Mouse (Mus musculus) midbrain, embryonic 11.5 days (tissue): ENCODE results near the gene Prm3. TPM values are rescaled to one million over a fixed set of nuclear protein-coding genes. Genes with fewer than 3 reads are reported as not detected.

ENCODE experiments used
- ATAC-seq: fragments of 200-750 bp; cut with Nextera tagmentation; 2 replicates; pipeline ENCODE4 v1.8.0; 2017; ENCODE audit warnings: moderate TSS enrichment, moderate library complexity; ENCODE audit not compliant: low FRiP score
- DNase-seq: peaks from one replicate; pipeline ENCODE4 v3.0.0; 2015; ENCODE audit warnings: low spot score; ENCODE audit errors: missing footprints
- H3K27ac ChIP-seq: fragments of 300-500 bp; sonication (generic); 2 replicates; pipeline ENCODE4 v1.5.1; 2014; ENCODE audit warnings: low read depth, low read length
- H3K27me3 ChIP-seq: fragments of 300-500 bp; sonication (generic); 2 replicates; pipeline ENCODE4 v1.6.1; 2014; ENCODE audit warnings: mild to moderate bottlenecking, low read length, moderate library complexity, mixed read lengths; ENCODE audit not compliant: control insufficient read depth, insufficient read depth
- H3K36me3 ChIP-seq: fragments of 300-500 bp; sonication (generic); 2 replicates; pipeline ENCODE4 v1.6.1; 2014; ENCODE audit warnings: mild to moderate bottlenecking, low read length, moderate library complexity, mixed read lengths; ENCODE audit not compliant: control insufficient read depth, insufficient read depth
- H3K4me1 ChIP-seq: fragments of 300-500 bp; sonication (generic); 2 replicates; pipeline ENCODE4 v1.6.1; 2014; ENCODE audit warnings: low read length; ENCODE audit not compliant: control insufficient read depth, insufficient read depth
- H3K4me2 ChIP-seq: fragments of 300-500 bp; sonication (generic); 2 replicates; pipeline ENCODE4 v1.6.1; 2014; ENCODE audit warnings: mild to moderate bottlenecking, moderate library complexity
- H3K4me3 ChIP-seq: fragments of 300-500 bp; sonication (generic); 2 replicates; pipeline ENCODE4 v1.5.1; 2014; ENCODE audit warnings: low read depth, low read length
- H3K9ac ChIP-seq: fragments of 300-500 bp; sonication (generic); 2 replicates; pipeline ENCODE4 v1.6.1; 2014; ENCODE audit warnings: low read length
- H3K9me3 ChIP-seq: fragments of 300-500 bp; sonication (generic); 2 replicates; pipeline ENCODE4 v1.6.1; 2016; ENCODE audit warnings: low read length; ENCODE audit not compliant: control insufficient read depth
- WGBS: fragments of 180-500 bp; shearing (Covaris S2); extraction: QIAGEN DNeasy Blood & Tissue Kit; methylation state at CpG from one replicate; pipeline ENCODE4 v1.1.7; 2014; 5-methylcytosine and 5-hydroxymethylcytosine counted together
- polyA plus RNA-seq: library from polyadenylated mRNA; unstranded; fragments of >200 nt; fragmentation: Nextera tagmentation; extraction: Ambion mirVana; gene quantifications from 2 replicates; pipeline ENCODE4 v1.2.1, GENCODE M21; 2014

Prm3 gene
- polyA plus RNA-seq, 1 experiment from 2014 or later, result not detected

DNA sequence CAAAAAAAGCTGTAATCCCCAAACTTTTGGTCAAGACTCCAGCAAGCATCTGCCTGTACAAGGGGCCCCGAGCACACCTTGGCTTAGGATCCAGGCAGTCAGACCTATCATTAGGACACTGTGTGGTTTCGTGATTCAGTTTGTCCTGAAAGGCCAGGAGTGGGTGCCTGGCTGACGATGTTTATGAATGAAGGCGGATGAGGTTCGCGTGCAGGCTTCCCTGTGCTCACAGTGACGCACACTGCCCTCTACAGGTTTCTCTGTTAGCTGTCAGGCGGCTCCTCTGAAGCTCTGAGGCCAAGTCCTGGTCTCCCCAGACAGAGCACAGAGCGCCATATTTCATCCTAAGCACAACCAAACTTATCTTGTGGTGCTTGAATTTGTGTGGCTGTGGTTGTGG, 4.4 kb downstream of the Prm3 start:
- H3K4me1 ChIP-seq, result peaks cover 10% of the 10 kb centered on the region
- H3K9me3 ChIP-seq, result no peaks in the 10 kb centered on the region
- peak overlapping the region; percentile 99 for H3K4me2 ChIP-seq
- ATAC-seq, result peak; percentile 36
- H3K36me3 ChIP-seq, result no peaks in the 10 kb centered on the region
- no peak overlapping the region; the same call in 1 of the 2 replicates for H3K27ac ChIP-seq
- H3K27me3 ChIP-seq, result peaks cover 15% of the 10 kb centered on the region
- H3K4me3 ChIP-seq, result peak overlapping the region; percentile 71
- H3K9ac ChIP-seq, result peak overlapping the region; percentile 76
- 2% methylated on average over 9 of the region's 9 CpGs for WGBS
- peak; percentile 97 for DNase-seq

DNA sequence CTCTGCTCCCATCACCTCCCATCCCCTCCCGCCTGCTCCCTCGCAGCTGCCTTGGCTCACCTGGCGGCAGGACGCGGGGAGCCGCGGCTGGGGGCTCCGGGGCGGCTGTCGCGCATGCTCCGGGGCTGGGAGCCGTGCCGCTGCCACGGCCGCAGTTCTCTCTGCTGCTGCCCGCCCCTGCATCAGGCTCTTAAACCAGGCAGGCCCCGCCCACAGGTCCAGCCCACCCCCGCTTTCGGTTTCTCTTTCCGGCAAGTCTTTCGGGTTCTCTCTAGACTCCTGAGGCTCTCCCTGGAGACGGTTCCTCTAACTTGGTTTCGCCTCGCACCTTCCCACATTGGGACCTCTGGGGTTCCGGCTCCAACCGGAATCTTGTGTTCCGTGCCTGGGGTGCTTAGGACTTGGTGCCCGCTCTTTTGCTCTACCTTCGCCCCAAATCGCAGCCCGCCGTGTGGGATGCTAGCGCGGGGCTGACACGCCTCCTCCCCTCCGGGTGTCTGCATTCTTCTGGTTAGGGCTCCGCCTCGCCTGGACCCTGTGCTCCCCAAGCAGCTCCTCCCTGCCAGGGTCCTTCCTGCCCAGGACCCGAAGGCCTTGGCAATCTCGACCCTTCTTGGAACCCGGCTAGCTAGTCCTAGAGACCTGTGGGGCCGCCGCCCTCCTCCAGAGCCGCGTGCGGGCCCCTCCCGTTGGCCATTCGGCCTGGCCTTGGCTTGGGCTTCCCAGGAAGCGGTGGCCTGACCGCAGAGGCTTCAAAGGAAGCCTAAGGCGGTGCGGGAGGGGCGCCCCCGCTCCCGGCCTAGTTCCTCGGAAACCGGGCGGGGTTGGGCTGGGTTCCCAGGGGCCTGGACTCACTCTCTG, 5.1 kb downstream of the Prm3 start, which contains the start of gene Socs1:
Socs1 (minus strand) TSS at position 166 of the 861 bp plus-strand sequence.
- DNase-seq, result peak; percentile 99
- H3K4me2 ChIP-seq, result peak within 1 kb of the TSS; percentile 99
- under 1% methylated on average over 56 of the region's 59 CpGs for WGBS
- H3K4me3 ChIP-seq, result peak within 1 kb of the TSS; percentile 71
- peak; percentile 86 for ATAC-seq
- H3K27me3 ChIP-seq, result peaks cover 15% of the 10 kb centered on the region
- H3K36me3 ChIP-seq, result no peaks in the 10 kb centered on the region
- peak within 1 kb of the TSS; percentile 76 for H3K9ac ChIP-seq
- H3K27ac ChIP-seq, result peak within 1 kb of the TSS; percentile 67
- no peaks in the 10 kb centered on the region for H3K9me3 ChIP-seq
- peaks cover 10% of the 10 kb centered on the region for H3K4me1 ChIP-seq

DNA sequence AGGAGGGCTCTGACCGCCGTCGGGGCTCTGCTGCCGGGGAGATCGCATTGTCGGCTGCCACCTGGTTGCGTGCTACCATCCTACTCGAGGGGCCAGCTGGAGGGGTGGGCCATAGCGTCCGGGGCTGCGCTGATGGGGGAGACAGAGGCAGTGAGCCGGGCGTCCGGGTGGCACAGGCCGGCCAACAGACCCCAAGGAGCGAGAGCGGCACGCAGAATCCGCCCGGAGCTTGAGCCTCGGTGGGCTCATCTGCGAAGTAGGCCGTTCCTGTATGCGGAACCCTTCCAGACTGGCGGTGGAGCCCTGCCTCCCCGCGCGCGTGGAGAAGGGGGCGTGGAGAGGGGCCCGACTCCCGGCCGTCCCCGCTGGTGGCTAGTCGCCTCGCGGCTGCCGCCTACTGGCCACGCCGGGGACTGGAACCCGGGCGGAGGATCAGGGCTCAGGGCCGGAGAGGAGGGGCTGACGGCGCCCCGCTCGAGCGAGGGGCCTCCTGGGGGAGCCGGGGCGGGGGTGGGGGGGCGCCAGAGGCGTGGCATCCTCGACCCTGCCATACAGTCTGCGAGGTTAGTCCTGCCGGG, 5.8 kb downstream of the Prm3 start:
- WGBS, result under 1% methylated on average over 47 of the region's 55 CpGs
- no peaks in the 10 kb centered on the region for H3K9me3 ChIP-seq
- ATAC-seq (peak; percentile 79), DNase-seq (peak; percentile 100)
- peak overlapping the region; percentile 99 for H3K4me2 ChIP-seq
- H3K36me3 ChIP-seq, result no peaks in the 10 kb centered on the region
- peaks cover 15% of the 10 kb centered on the region for H3K27me3 ChIP-seq
- H3K4me3 ChIP-seq, result peak overlapping the region; percentile 71
- peak overlapping the region; percentile 76 for H3K9ac ChIP-seq
- peaks cover 10% of the 10 kb centered on the region for H3K4me1 ChIP-seq
- H3K27ac ChIP-seq, result peak overlapping the region; percentile 67

DNA sequence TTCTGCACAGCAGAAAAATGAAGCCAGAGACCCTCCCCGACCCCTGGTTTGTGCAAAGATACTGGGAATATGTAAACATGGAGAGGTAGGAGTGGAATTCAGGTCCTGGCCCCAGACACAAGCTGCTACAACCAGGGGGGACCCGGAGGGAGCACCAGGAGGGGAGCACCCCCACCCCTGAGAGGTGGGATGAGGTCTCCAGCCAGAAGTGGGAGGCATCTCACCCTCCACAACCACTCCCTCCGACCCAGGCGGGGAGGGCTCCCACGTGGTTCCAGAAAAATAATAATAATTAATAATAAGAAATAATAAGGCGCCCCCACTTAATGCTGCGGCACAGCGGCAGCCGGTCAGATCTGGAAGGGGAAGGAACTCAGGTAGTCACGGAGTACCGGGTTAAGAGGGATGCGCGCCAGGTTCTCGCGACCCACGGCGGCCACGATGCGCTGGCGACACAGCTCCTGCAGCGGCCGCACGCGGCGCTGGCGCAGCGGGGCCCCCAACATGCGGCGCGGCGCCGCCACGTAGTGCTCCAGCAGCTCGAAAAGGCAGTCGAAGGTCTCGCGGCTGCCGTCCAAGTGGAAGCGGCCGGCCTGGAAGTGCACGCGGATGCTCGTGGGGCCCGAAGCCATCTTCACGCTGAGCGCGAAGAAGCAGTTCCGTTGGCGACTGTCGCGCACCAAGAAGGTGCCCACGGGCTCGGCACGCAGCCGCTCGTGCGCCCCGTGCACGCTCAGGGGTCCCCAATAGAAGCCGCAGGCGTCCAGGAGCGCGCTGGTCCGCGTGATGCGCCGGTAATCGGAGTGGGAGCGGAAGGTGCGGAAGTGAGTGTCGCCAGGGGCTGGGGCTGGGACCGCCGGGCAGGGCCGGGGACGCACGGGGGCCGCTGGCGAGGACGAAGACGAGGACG, 6.6 kb downstream of the Prm3 start:
- Histone ChIP-seq H3K4me1 (peaks cover 10% of the 10 kb centered on the region), H3K27ac (no peak overlapping the region)
- ATAC-seq, result no peak

DNA sequence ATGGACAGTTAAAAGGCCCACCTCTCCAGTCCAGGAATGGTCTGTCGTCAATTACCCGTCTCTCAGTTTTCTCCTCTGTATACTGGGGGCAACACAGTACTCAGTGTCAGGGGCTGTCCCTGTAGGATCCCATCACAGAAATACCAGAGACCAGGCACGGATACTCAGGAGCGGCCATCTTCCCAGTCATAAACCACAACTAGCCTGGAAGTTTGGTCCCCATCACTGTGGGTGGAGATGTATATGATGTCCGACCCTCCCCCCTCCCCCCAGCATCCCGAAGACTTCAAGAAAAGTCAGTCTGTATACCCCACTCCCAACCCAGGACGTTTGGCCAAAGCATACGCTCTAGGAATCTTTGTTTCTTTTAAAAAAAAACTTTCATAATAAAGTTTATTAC, 7.3 kb downstream of the Prm3 start:
- Histone ChIP-seq H3K27me3 (peaks cover 15% of the 10 kb centered on the region), H3K4me1 (peaks cover 10% of the 10 kb centered on the region), H3K9ac (no peak overlapping the region), H3K4me2 (no peak overlapping the region), H3K36me3 (no peaks in the 10 kb centered on the region), H3K27ac (no peak overlapping the region), H3K4me3 (no peak overlapping the region), H3K9me3 (no peaks in the 10 kb centered on the region)
- DNase-seq (no peak), ATAC-seq (no peak)
- WGBS, result 72% methylated on average over 8 of the region's 8 CpGs

More for the DNA sequence above, 6.6 kb downstream of the Prm3 start:
- peak overlapping the region; percentile 99 for H3K4me2 ChIP-seq
- H3K9ac ChIP-seq, result peak overlapping the region; percentile 76
- 3% methylated on average over 81 of the region's 81 CpGs for WGBS
- H3K4me3 ChIP-seq, result peak overlapping the region; percentile 71
- H3K9me3 ChIP-seq, result no peaks in the 10 kb centered on the region
- H3K27me3 ChIP-seq, result peaks cover 15% of the 10 kb centered on the region
- DNase-seq, result peak; percentile 94
- H3K36me3 ChIP-seq, result no peaks in the 10 kb centered on the region

DNA sequence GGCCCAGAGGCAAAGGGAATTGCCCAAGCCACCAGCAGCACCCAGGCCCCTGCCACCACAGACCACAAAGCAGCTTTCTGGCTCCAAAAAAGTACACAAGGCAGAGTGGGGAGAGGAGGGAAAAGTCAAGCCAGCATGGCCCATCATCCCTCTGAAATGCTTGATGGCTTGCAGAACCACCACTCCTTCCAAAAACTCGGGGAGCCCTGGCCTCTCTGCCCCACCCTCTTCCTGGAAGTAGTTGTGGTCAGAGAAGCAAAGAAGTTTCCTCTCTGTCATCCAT, 7.6 kb downstream of the Prm3 start:
- DNase-seq (no peak), ATAC-seq (no peak)
- no peaks in the 10 kb centered on the region for H3K9me3 ChIP-seq
- H3K36me3 ChIP-seq, result no peaks in the 10 kb centered on the region
- no peak overlapping the region for H3K4me3 ChIP-seq
- WGBS, result 62% methylated on average over 1 of the region's 1 CpGs
- peaks cover 15% of the 10 kb centered on the region for H3K27me3 ChIP-seq
- no peak overlapping the region for H3K9ac ChIP-seq
- no peak overlapping the region for H3K4me2 ChIP-seq
- H3K27ac ChIP-seq, result no peak overlapping the region
- peaks cover 10% of the 10 kb centered on the region for H3K4me1 ChIP-seq

DNA sequence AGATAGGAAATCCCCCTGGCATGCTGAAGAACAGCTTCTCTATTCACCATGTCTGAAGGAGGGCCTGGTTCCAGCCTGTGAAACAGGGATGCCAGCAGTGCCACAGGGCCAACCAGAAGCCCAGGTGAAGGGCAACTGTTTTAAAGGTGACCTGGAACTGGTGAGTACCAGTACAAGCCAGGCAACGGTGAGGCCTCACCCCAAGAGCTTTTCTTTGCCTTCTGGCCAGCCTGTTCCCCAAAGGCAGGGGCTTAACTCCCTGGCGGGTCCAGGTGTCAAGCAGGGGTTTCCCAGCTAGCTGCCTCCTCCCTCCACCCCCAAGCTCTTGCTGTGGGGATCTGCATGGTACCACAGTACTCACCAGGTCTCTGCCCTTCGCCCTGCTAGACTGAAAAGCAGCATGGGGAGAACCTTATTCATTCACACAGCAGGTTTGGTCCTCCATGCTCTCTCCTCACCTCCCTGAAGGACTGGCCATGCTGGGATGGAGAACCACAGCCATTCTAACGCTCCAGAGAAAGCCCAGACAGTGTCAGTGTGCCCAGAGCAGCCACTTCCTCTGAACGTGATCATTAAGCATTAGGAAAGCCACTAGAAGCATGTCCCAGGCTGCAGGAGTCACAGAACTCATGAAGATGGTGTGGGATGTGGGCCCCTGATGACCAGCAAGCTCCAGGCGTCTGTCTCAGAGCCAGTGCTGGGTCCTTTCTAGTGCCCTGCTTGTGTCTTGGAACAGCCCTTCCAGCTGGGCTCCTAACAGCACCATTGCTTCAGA, 8.2 kb downstream of the Prm3 start:
- DNase-seq, result no peak
- Histone ChIP-seq H3K4me2 (no peak overlapping the region), H3K9me3 (no peaks in the 10 kb centered on the region), H3K27ac (no peak overlapping the region), H3K4me3 (no peak overlapping the region), H3K36me3 (no peaks in the 10 kb centered on the region), H3K27me3 (peaks cover 15% of the 10 kb centered on the region), H3K9ac (no peak overlapping the region), H3K4me1 (peaks cover 10% of the 10 kb centered on the region)
- WGBS, result 35% methylated on average over 6 of the region's 6 CpGs
- no peak for ATAC-seq

DNA sequence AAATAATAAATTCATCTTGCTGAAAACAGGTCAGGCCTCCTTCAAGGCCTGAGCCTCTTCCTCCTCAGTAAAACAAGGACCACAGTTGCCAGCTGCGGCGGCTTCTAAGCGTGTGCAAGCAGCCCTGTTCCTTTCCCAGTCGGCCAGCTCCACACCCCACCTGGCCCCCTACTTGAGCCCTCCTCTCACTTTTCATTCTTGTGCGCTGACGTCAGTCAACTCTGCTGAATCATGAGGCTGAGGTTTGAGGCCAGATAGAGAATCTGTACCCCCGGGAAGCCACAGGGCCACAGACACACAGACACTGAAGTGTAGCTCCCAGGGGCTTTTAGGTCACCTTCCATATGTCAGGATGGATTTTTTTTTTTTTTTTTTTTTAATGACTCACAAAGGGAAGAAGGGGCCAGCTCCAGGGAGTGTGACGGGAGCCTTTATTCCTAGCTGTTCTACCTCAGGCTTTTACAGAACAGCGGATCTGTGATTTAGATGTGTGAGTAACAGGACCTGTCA, 8.8 kb downstream of the Prm3 start:
- WGBS, result 44% methylated on average over 9 of the region's 9 CpGs
- peaks cover 15% of the 10 kb centered on the region for H3K27me3 ChIP-seq
- H3K9me3 ChIP-seq, result no peaks in the 10 kb centered on the region
- DNase-seq, result no peak
- no peaks in the 10 kb centered on the region for H3K36me3 ChIP-seq
- H3K9ac ChIP-seq, result no peak overlapping the region
- no peak overlapping the region for H3K27ac ChIP-seq
- H3K4me1 ChIP-seq, result peaks cover 10% of the 10 kb centered on the region
- no peak overlapping the region for H3K4me3 ChIP-seq
- ATAC-seq, result no peak
- H3K4me2 ChIP-seq, result no peak overlapping the region
